Mouse (Mus musculus) left cerebral cortex, adult 18-20 months (tissue): ENCODE data around the gene Clec10a. TPM values are rescaled to one million over a fixed set of nuclear protein-coding genes. Genes with fewer than 3 reads are reported as not detected.

ENCODE experiments used
- DNase-seq, 2 experiments: peaks; one replicate each; pipeline ENCODE4 v3.0.0; 2021 to 2022; ENCODE audit warnings: low spot score in 2 of 2, mixed read lengths in 1 of 2
- total RNA-seq, 2 experiments: library from RNA; stranded (reverse); gene quantifications; 2 replicates each; pipeline ENCODE4 v1.2.3; 2021

Gene Clec10a
- total RNA-seq, 2 experiments from 2014 or later = 2.6 to 4.0 TPM

GRCm38 (mm10) chr11:70179401-70179800, 23.4 kb downstream of the Clec10a start:
- peak; percentile 19 to 20 for DNase-seq

GRCm38 (mm10) chr11:70180496-70180895, 24.5 kb downstream of the Clec10a start:
- DNase-seq = no peak

- DNase-seq = no peak
Measured at GRCm38 (mm10) chr11:70185120-70185519, 29.1 kb downstream of the Clec10a start.

- DNase-seq = no peak
Measured at GRCm38 (mm10) chr11:70189319-70190134, 33.5 kb downstream of the Clec10a start.

- DNase-seq = no peak
Measured at GRCm38 (mm10) chr11:70191188-70191587, 35.2 kb downstream of the Clec10a start.

GRCm38 (mm10) chr11:70192157-70192556, 36.2 kb downstream of the Clec10a start:
- DNase-seq = no peak

- no peak for DNase-seq
Measured at GRCm38 (mm10) chr11:70193354-70194285, 37.6 kb downstream of the Clec10a start.

GRCm38 (mm10) chr11:70198332-70198731, 42.3 kb downstream of the Clec10a start:
- no peak for DNase-seq

GRCm38 (mm10) chr11:70199107-70199506, 43.1 kb downstream of the Clec10a start:
- no peak for DNase-seq

GRCm38 (mm10) chr11:70200036-70200608, 44.1 kb downstream of the Clec10a start:
- DNase-seq = no peak

- peak; percentile 79 to 85 for DNase-seq
Measured at GRCm38 (mm10) chr11:70201691-70202090, 45.7 kb downstream of the Clec10a start.

GRCm38 (mm10) chr11:70206801-70207200, 50.8 kb downstream of the Clec10a start:
- no peak for DNase-seq

- no peak for DNase-seq
Measured at GRCm38 (mm10) chr11:70207283-70207682, 51.3 kb downstream of the Clec10a start.

GRCm38 (mm10) chr11:70208778-70209388, 52.9 kb downstream of the Clec10a start:
- no peak for DNase-seq

GRCm38 (mm10) chr11:70210681-70211080, 54.7 kb downstream of the Clec10a start:
- DNase-seq = no peak

- DNase-seq = no peak
Measured at GRCm38 (mm10) chr11:70211972-70212371, 56.0 kb downstream of the Clec10a start.

- no peak for DNase-seq
Measured at GRCm38 (mm10) chr11:70212423-70212822, 56.4 kb downstream of the Clec10a start, which contains the start of gene Slc16a11. Gene Slc16a11 (plus strand): TSS chr11:70212752.

- DNase-seq = peak; percentile 66 to 71
Measured at GRCm38 (mm10) chr11:70212896-70213295, 56.9 kb downstream of the Clec10a start.

- DNase-seq = no peak
Measured at GRCm38 (mm10) chr11:70213736-70214135, 57.7 kb downstream of the Clec10a start.

- DNase-seq = no peak
Measured at GRCm38 (mm10) chr11:70214191-70214855, 58.3 kb downstream of the Clec10a start.

GRCm38 (mm10) chr11:70214856-70215209, 58.8 kb downstream of the Clec10a start:
- no peak for DNase-seq
